Mouse (Mus musculus) midbrain, postnatal 0 days (tissue): ENCODE measurements at regions not wholly inside any gene's neighbourhood (a gene's known extent, or its start where the extent isn't known, plus 50 kb on each side); places are given as distances from the start of the nearest gene placed in this dataset.
A peak's percentile ranks its signal among the peaks of the same experiment; 100 is the strongest.

Experiments used
- ATAC-seq: fragments of 200-750 bp; cut with Nextera tagmentation; 2 replicates; pipeline ENCODE4 v1.8.0; 2017; ENCODE audit warnings: moderate number of reproducible peaks, mild to moderate bottlenecking, moderate TSS enrichment, moderate library complexity; ENCODE audit not compliant: low FRiP score
- DNase-seq: peaks from one replicate; pipeline ENCODE4 v3.0.0-alpha.2; 2015; ENCODE audit warnings: low spot score
- H3K27ac ChIP-seq: fragments of 300-500 bp; sonication (generic); 2 replicates; pipeline ENCODE4 v1.5.1; 2014; ENCODE audit warnings: low read depth, mild to moderate bottlenecking, low read length, mixed read lengths
- H3K27me3 ChIP-seq: fragments of 300-500 bp; sonication (generic); 2 replicates; pipeline ENCODE4 v1.6.1; 2014; ENCODE audit warnings: low read length, control low read depth, mixed read lengths; ENCODE audit not compliant: insufficient read depth
- H3K36me3 ChIP-seq: fragments of 300-500 bp; sonication (generic); 2 replicates; pipeline ENCODE4 v1.6.1; 2014; ENCODE audit warnings: low read length, control low read depth, mixed read lengths; ENCODE audit not compliant: insufficient read depth
- H3K4me1 ChIP-seq: fragments of 300-500 bp; sonication (generic); 2 replicates; pipeline ENCODE4 v1.6.1; 2014; ENCODE audit warnings: mild to moderate bottlenecking, control low read depth, antibody characterized with exemption, low read length, mixed read lengths; ENCODE audit not compliant: insufficient read depth
- H3K4me2 ChIP-seq: fragments of 300-500 bp; sonication (generic); 2 replicates; pipeline ENCODE4 v1.6.1; 2014; ENCODE audit warnings: low read depth, mild to moderate bottlenecking, low read length, mixed read lengths; ENCODE audit not compliant: poor library complexity, severe bottlenecking
- H3K4me3 ChIP-seq: fragments of 300-500 bp; sonication (generic); 2 replicates; pipeline ENCODE4 v1.5.1; 2014; ENCODE audit warnings: low read depth, mild to moderate bottlenecking, low read length, moderate library complexity
- H3K9ac ChIP-seq: fragments of 300-500 bp; sonication (generic); replicated peaks from 2 replicates; pipeline ENCODE4 v1.6.1; 2014; ENCODE audit warnings: mild to moderate bottlenecking, low read length, moderate library complexity, mixed read lengths; ENCODE audit not compliant: poor library complexity, severe bottlenecking
- H3K9me3 ChIP-seq: fragments of 300-500 bp; sonication (generic); 2 replicates; pipeline ENCODE4 v1.6.1; 2016; ENCODE audit warnings: low read length, control low read depth
- CTCF ChIP-seq: IDR thresholded peaks from 2 replicates; pipeline ENCODE4 v1.5.1; 2016; ENCODE audit warnings: antibody characterized with exemption, mild to moderate bottlenecking
- WGBS: fragments of 180-500 bp; shearing (Covaris S2); extraction: QIAGEN DNeasy Blood & Tissue Kit; methylation state at CpG from one replicate; pipeline ENCODE4 v1.1.7; 2014; 5-methylcytosine and 5-hydroxymethylcytosine counted together

GRCm38 (mm10) chr11:66836633-66837380 lies 75.0 kb upstream of the Pirt start:
- Histone ChIP-seq H3K27ac (no peak overlapping the region), H3K9me3 (no peaks in the 10 kb centered on the region), H3K27me3 (no peaks in the 10 kb centered on the region), H3K36me3 (no peaks in the 10 kb centered on the region), H3K9ac (no peak overlapping the region), H3K4me1 (no peaks in the 10 kb centered on the region), H3K4me3 (no peak overlapping the region), H3K4me2 (no peak overlapping the region)
- no peak for TF ChIP-seq CTCF
- no peak for DNase-seq
- 76% methylated on average over 2 of the region's 2 CpGs for WGBS
- no peak for ATAC-seq

GRCm38 (mm10) chr11:66845238-66845637 lies 66.5 kb upstream of the Pirt start:
- TF ChIP-seq CTCF = peak; percentile 64
- DNase-seq (peak; percentile 41), ATAC-seq (no peak)
- Histone ChIP-seq H3K9me3 (no peaks in the 10 kb centered on the region), H3K27ac (no peak overlapping the region), H3K9ac (no peak overlapping the region), H3K4me3 (no peak overlapping the region), H3K27me3 (no peaks in the 10 kb centered on the region), H3K4me2 (no peak overlapping the region), H3K36me3 (no peaks in the 10 kb centered on the region), H3K4me1 (peaks cover 4% of the 10 kb centered on the region; the same call in 1 of the 2 replicates)

- H3K4me2 ChIP-seq = no peak overlapping the region
- H3K4me1 ChIP-seq = peaks cover 4% of the 10 kb centered on the region; the same call in 1 of the 2 replicates
- no peak for TF ChIP-seq CTCF
- ATAC-seq (peak; percentile 44; the same call in 1 of the 2 replicates), DNase-seq (peak; percentile 54)
- no peaks in the 10 kb centered on the region for H3K27me3 ChIP-seq
- WGBS = 13% methylated on average over 9 of the region's 9 CpGs
- peak overlapping the region; percentile 29; the same call in 1 of the 2 replicates for H3K9ac ChIP-seq
- H3K9me3 ChIP-seq = no peaks in the 10 kb centered on the region
- peak overlapping the region; percentile 38 for H3K27ac ChIP-seq
- no peak overlapping the region for H3K4me3 ChIP-seq
- H3K36me3 ChIP-seq = no peaks in the 10 kb centered on the region
Observed at GRCm38 (mm10) chr11:66846043-66846775, 65.6 kb upstream of the Pirt start.
